Mouse (Mus musculus): Measurements from ENCODE around the gene Cdkl4. TPM values are rescaled to one million over a fixed set of nuclear protein-coding genes. Genes with fewer than 3 reads are reported as not detected.

Gene Cdkl4
- polyA plus RNA-seq, 1 experiment: 0.52 TPM

DNA sequence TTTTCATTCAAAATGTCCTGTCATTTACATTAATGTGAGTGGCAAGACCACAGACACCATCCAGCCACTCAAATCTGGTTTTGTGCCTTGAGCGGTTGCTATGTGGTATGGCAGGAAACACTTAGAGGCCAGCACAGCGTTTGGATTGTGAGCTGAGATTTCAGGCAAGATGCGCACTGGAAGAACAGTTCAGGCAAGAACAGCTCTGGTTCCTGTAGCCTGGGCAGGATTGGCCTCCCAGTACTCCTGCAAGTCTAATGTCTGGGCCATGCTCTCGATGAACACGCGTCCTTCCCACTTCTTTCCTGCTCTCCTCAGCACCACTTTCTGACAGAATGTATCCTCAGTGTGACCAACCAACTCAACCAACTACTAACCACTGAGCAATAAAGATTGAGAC, 5.4 kb upstream of the Cdkl4 start:
- 86% methylated on average over 6 of the region's 6 CpGs for WGBS
- Histone ChIP-seq H3K4me1 (ENCODE audit: control insufficient read depth, insufficient read depth, low read length) (no peaks in the 10 kb centered on the region), H3K4me3 (replicated peaks; ENCODE audit: control insufficient read depth, low read depth, low read length) (no peak overlapping the region), H3K27ac (ENCODE audit: control insufficient read depth, insufficient read depth, low read depth, low read length, poor library complexity) (no peak overlapping the region)
- no peak for TF ChIP-seq POLR2A (IDR thresholded peaks at IDR 0.05; ENCODE audit: borderline replicate concordance, control insufficient read depth, low read depth, low read length)
- no peak for TF ChIP-seq CTCF (IDR thresholded peaks at IDR 0.05; ENCODE audit: control insufficient read depth, insufficient read depth, low read length)

DNA sequence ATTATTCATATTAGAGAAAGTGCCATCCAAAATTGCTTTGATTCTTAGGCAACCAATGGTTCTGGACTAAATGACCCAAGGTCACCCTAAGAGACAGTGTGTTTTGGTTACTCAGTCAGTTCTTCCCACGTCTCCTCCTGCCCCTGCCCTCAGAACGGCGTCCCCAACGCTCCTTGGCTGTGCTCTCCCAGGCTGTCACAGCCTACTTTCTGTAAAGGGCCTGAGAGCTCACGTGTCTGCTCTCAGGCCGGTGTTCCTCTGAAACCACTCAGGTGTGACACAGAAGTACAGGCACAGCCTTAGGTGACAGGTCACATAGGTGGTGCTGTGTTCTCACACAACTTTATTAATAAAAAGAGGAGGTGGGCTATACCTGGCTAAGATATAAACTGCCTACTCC, 2.3 kb upstream of the Cdkl4 start:
- 87% methylated on average over 6 of the region's 6 CpGs for WGBS
- no peak overlapping the region for H3K4me3 ChIP-seq (replicated peaks; ENCODE audit: control insufficient read depth, low read depth, low read length)
- no peaks in the 10 kb centered on the region for H3K4me1 ChIP-seq (ENCODE audit: control insufficient read depth, insufficient read depth, low read length)
- TF ChIP-seq POLR2A (IDR thresholded peaks at IDR 0.05; ENCODE audit: borderline replicate concordance, control insufficient read depth, low read depth, low read length): no peak
- TF ChIP-seq CTCF (IDR thresholded peaks at IDR 0.05; ENCODE audit: control insufficient read depth, insufficient read depth, low read length): no peak
- H3K27ac ChIP-seq (ENCODE audit: control insufficient read depth, insufficient read depth, low read depth, low read length, poor library complexity): no peak overlapping the region

DNA sequence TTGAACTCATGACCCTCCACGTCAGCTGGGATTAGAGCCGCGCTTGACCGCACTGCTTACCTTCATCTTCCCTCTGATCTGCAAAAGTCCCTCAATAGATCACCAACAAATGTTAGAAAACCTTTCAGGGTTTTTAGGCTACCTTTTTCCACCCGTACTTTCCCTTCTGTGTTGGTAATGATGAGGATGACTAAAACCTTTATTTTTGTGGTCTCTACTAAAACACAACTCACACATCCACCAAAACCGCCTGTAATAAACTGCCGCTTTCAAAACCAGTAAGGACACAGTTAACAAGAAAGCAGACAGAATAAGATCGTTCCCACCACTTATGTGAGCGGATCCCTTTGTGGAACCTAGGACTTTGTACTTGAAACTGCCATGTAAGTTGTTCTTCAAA, 1.5 kb upstream of the Cdkl4 start:
- no peak for TF ChIP-seq CTCF (IDR thresholded peaks at IDR 0.05; ENCODE audit: control insufficient read depth, insufficient read depth, low read length)
- TF ChIP-seq POLR2A (IDR thresholded peaks at IDR 0.05; ENCODE audit: borderline replicate concordance, control insufficient read depth, low read depth, low read length): no peak
- H3K4me3 ChIP-seq (replicated peaks; ENCODE audit: control insufficient read depth, low read depth, low read length): no peak overlapping the region
- 91% methylated on average over 9 of the region's 9 CpGs for WGBS
- H3K4me1 ChIP-seq (ENCODE audit: control insufficient read depth, insufficient read depth, low read length): no peaks in the 10 kb centered on the region
- H3K27ac ChIP-seq (ENCODE audit: control insufficient read depth, insufficient read depth, low read depth, low read length, poor library complexity): no peak overlapping the region

DNA sequence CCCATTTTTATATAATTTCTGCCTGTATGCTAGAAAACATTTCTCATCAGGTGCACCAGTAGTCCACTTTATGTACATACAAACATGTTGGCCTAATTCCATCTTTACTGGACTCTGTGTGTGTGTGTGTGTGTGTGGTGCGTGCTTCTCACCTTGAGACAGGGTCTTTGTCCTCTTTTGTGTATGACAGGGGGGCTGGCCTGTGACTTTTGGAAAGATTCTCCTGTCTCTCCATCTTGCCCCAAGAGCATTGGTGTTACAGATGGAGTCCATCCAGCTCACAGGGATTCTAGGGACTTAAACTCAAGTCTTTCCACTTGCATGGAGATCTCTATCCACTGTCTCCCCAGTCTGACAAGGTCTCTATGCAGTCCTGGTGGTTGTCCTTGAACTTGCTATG, 428 bp upstream of the Cdkl4 start:
- Histone ChIP-seq H3K4me1 (ENCODE audit: control insufficient read depth, insufficient read depth, low read length) (no peaks in the 10 kb centered on the region), H3K4me3 (replicated peaks; ENCODE audit: control insufficient read depth, low read depth, low read length) (no peak overlapping the region), H3K27ac (ENCODE audit: control insufficient read depth, insufficient read depth, low read depth, low read length, poor library complexity) (no peak overlapping the region)
- TF ChIP-seq CTCF (IDR thresholded peaks at IDR 0.05; ENCODE audit: control insufficient read depth, insufficient read depth, low read length): no peak
- no peak for TF ChIP-seq POLR2A (IDR thresholded peaks at IDR 0.05; ENCODE audit: borderline replicate concordance, control insufficient read depth, low read depth, low read length)
- 90% methylated on average over 1 of the region's 1 CpGs for WGBS

DNA sequence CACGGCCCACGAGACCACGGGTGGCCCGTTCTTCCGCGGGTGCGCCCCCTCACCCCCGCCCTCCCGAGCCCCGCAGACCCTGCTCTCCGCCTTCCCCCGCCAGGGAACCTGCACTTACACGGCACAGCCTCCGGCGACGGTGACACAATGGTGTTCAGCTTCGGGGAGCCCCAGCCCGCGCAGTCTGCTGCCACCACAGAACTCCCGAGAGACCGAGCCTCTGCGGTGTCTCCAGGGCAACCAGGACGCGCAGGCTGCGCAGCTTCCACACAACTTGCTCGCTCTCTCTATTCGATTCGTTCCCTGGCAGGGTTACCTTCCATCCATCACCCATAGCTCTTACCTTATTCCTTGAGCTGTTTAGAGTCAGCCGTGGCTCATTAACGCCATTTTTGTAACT, 399 bp downstream of the Cdkl4 start:
- no peak overlapping the region for H3K27ac ChIP-seq (ENCODE audit: control insufficient read depth, insufficient read depth, low read depth, low read length, poor library complexity)
- no peak overlapping the region for H3K4me3 ChIP-seq (replicated peaks; ENCODE audit: control insufficient read depth, low read depth, low read length)
- TF ChIP-seq CTCF (IDR thresholded peaks at IDR 0.05; ENCODE audit: control insufficient read depth, insufficient read depth, low read length): no peak
- no peak for TF ChIP-seq POLR2A (IDR thresholded peaks at IDR 0.05; ENCODE audit: borderline replicate concordance, control insufficient read depth, low read depth, low read length)
- H3K4me1 ChIP-seq (ENCODE audit: control insufficient read depth, insufficient read depth, low read length): no peaks in the 10 kb centered on the region
- WGBS: 1% methylated on average over 30 of the region's 30 CpGs

GRCm38 (mm10) chr17:80575008-80575407, 2.6 kb downstream of the Cdkl4 start:
- TF ChIP-seq POLR2A (IDR thresholded peaks at IDR 0.05; ENCODE audit: borderline replicate concordance, control insufficient read depth, low read depth, low read length): no peak
- TF ChIP-seq CTCF (IDR thresholded peaks at IDR 0.05; ENCODE audit: control insufficient read depth, insufficient read depth, low read length): no peak
- H3K4me1 ChIP-seq (ENCODE audit: control insufficient read depth, insufficient read depth, low read length): no peaks in the 10 kb centered on the region
- WGBS: 68% methylated on average over 7 of the region's 7 CpGs
- no peak overlapping the region for H3K4me3 ChIP-seq (replicated peaks; ENCODE audit: control insufficient read depth, low read depth, low read length)
- H3K27ac ChIP-seq (ENCODE audit: control insufficient read depth, insufficient read depth, low read depth, low read length, poor library complexity): no peak overlapping the region

- H3K4me1 ChIP-seq (ENCODE audit: control insufficient read depth, insufficient read depth, low read length): no peaks in the 10 kb centered on the region
- no peak overlapping the region for H3K27ac ChIP-seq (ENCODE audit: control insufficient read depth, insufficient read depth, low read depth, low read length, poor library complexity)
- WGBS: 86% methylated on average over 7 of the region's 7 CpGs
- no peak overlapping the region for H3K4me3 ChIP-seq (replicated peaks; ENCODE audit: control insufficient read depth, low read depth, low read length)
- TF ChIP-seq POLR2A (IDR thresholded peaks at IDR 0.05; ENCODE audit: borderline replicate concordance, control insufficient read depth, low read depth, low read length) (no peak), CTCF (IDR thresholded peaks at IDR 0.05; ENCODE audit: control insufficient read depth, insufficient read depth, low read length) (no peak)
Observed at GRCm38 (mm10) chr17:80574471-80574965, 3.1 kb downstream of the Cdkl4 start.

DNA sequence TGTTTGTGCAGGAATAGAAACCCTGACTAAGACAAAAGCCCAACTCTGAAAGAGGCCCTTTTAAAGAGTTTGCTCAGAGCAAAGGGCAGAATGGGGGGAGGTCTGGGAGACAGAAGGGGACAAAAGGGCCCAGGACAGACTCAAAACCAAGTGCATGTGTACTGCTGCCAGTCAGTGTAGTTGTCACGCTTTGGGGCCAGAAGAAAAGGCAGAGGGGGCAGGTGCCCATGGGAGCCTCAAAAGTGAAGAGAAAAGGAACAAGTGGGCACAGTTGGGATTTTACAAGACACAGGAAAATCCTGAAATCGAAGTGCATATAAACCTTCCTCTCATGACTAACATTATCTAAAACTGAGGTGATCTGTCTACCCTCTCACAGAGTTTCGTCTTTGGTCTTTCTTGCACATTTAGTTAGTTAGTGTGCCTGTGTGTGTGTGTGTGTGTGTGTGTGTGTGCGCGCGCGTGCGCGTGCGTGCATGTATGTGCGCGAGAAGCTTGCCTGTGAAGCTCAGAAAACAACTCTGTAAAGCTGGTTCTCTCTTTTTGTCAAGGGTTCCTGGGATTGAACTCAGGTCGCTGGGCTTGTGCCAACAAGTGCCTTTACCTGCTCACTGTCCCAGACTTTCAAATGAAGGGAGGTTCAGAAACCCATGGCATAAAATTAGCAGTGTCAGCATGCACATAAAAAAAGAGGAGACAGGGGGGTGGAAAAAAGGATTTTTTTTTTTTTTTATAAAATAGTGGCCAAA, 5.3 kb downstream of the Cdkl4 start:
- no peak for TF ChIP-seq POLR2A (IDR thresholded peaks at IDR 0.05; ENCODE audit: borderline replicate concordance, control insufficient read depth, low read depth, low read length)
- TF ChIP-seq CTCF (IDR thresholded peaks at IDR 0.05; ENCODE audit: control insufficient read depth, insufficient read depth, low read length): no peak

More for the DNA sequence above, 5.3 kb downstream of the Cdkl4 start:
- 91% methylated on average over 13 of the region's 13 CpGs for WGBS
- Histone ChIP-seq H3K4me1 (ENCODE audit: control insufficient read depth, insufficient read depth, low read length) (no peaks in the 10 kb centered on the region), H3K27ac (ENCODE audit: control insufficient read depth, insufficient read depth, low read depth, low read length, poor library complexity) (no peak overlapping the region), H3K4me3 (replicated peaks; ENCODE audit: control insufficient read depth, low read depth, low read length) (no peak overlapping the region)
